Mouse (Mus musculus) olfactory bulb, adult 2 months (tissue): ENCODE results near the gene Lbhd2. TPM values are rescaled to one million over a fixed set of nuclear protein-coding genes. Genes with fewer than 3 reads are reported as not detected.

Experiments used
- H3K27ac ChIP-seq: fragments of 200-500 bp; 2 replicates; pipeline ENCODE4 v1.5.1; 2012; ENCODE audit warnings: low read depth, low read length; ENCODE audit not compliant: insufficient read depth
- H3K4me1 ChIP-seq: fragments of 200-500 bp; 2 replicates; pipeline ENCODE4 v1.6.1; 2012; ENCODE audit warnings: low read length; ENCODE audit not compliant: control insufficient read depth, insufficient read depth
- H3K4me3 ChIP-seq: fragments of 200-500 bp; 2 replicates; pipeline ENCODE4 v1.5.1; 2012; ENCODE audit warnings: mild to moderate bottlenecking, low read depth, low read length, moderate library complexity; ENCODE audit not compliant: insufficient read depth
- CTCF ChIP-seq: fragments of 200-500 bp; IDR thresholded peaks from 2 replicates; pipeline ENCODE4 v1.5.1; 2012; ENCODE audit warnings: low read depth, mild to moderate bottlenecking, low read length, moderate library complexity; ENCODE audit not compliant: insufficient read depth
- POLR2A ChIP-seq: fragments of 200-500 bp; IDR thresholded peaks from 2 replicates; pipeline ENCODE4 v1.6.1; 2012; ENCODE audit warnings: mild to moderate bottlenecking, low read depth, low read length, moderate library complexity; ENCODE audit not compliant: insufficient read depth
- WGBS: fragments of 180-500 bp; shearing (Covaris S2); methylation state at CpG from one replicate; pipeline ENCODE4 v1.1.7; 2018; 5-methylcytosine and 5-hydroxymethylcytosine counted together
- polyA plus RNA-seq: library from polyadenylated mRNA; stranded (reverse); fragments of >200 nt; gene quantifications from 2 replicates; pipeline ENCODE4 v1.2.4, GENCODE M21; 2012; ENCODE audit warnings: low replicate concordance; ENCODE audit not compliant: missing spikeins, insufficient read depth, insufficient read length

Gene Lbhd2
- polyA plus RNA-seq, 1 experiment = not detected

- Histone ChIP-seq H3K4me3 (no peak overlapping the region), H3K27ac (no peak overlapping the region), H3K4me1 (peaks cover 15% of the 10 kb centered on the region)
- TF ChIP-seq CTCF = no peak
- no peak for TF ChIP-seq POLR2A
- WGBS = 71% methylated on average over 8 of the region's 8 CpGs
Observed at GRCm38 (mm10) chr12:111436640-111437039, 30.0 kb downstream of the Lbhd2 start.

GRCm38 (mm10) chr12:111437222-111437900 is 30.8 kb downstream of the Lbhd2 start:
- no peak overlapping the region for H3K4me3 ChIP-seq
- WGBS = 79% methylated on average over 5 of the region's 5 CpGs

GRCm38 (mm10) chr12:111438850-111439249 is 32.2 kb downstream of the Lbhd2 start:
- WGBS = 88% methylated on average over 6 of the region's 6 CpGs
- TF ChIP-seq POLR2A (no peak), CTCF (no peak)
- H3K4me3 ChIP-seq = no peak overlapping the region
- H3K4me1 ChIP-seq = peaks cover 24% of the 10 kb centered on the region
- no peak overlapping the region for H3K27ac ChIP-seq

More at GRCm38 (mm10) chr12:111437222-111437900, 30.8 kb downstream of the Lbhd2 start:
- Histone ChIP-seq H3K27ac (no peak overlapping the region), H3K4me1 (peaks cover 19% of the 10 kb centered on the region)
- TF ChIP-seq CTCF (no peak), POLR2A (no peak)

GRCm38 (mm10) chr12:111440701-111441373 is 34.2 kb downstream of the Lbhd2 start:
- WGBS = 94% methylated on average over 9 of the region's 9 CpGs
- H3K27ac ChIP-seq = no peak overlapping the region
- TF ChIP-seq CTCF (no peak), POLR2A (no peak)
- no peak overlapping the region for H3K4me3 ChIP-seq
- peaks cover 32% of the 10 kb centered on the region for H3K4me1 ChIP-seq

- no peak for TF ChIP-seq POLR2A
- TF ChIP-seq CTCF = no peak
- peaks cover 36% of the 10 kb centered on the region for H3K4me1 ChIP-seq
- H3K4me3 ChIP-seq = no peak overlapping the region
- no peak overlapping the region for H3K27ac ChIP-seq
- WGBS = 53% methylated on average over 3 of the region's 3 CpGs
Observed at GRCm38 (mm10) chr12:111441523-111441922, 34.9 kb downstream of the Lbhd2 start.

- 6% methylated on average over 48 of the region's 48 CpGs for WGBS
- peaks cover 37% of the 10 kb centered on the region for H3K4me1 ChIP-seq
- TF ChIP-seq POLR2A (no peak), CTCF (no peak)
- H3K4me3 ChIP-seq = peak within 1 kb of the TSS; percentile 18
- no peak within 1 kb of the TSS for H3K27ac ChIP-seq
Observed at GRCm38 (mm10) chr12:111442309-111443010, 35.9 kb downstream of the Lbhd2 start, which contains the start of gene Tnfaip2. TSS of gene Tnfaip2 (plus strand) at chr12:111442469.

- TF ChIP-seq CTCF = no peak
- TF ChIP-seq POLR2A = no peak
- Histone ChIP-seq H3K27ac (no peak overlapping the region), H3K4me1 (peaks cover 37% of the 10 kb centered on the region), H3K4me3 (no peak overlapping the region)
- 61% methylated on average over 15 of the region's 15 CpGs for WGBS
Observed at GRCm38 (mm10) chr12:111443011-111443870, 36.6 kb downstream of the Lbhd2 start.
